Mouse (Mus musculus) small intestine, adult 2 months (tissue): Measurements from ENCODE around the gene Prg3.

Experiments used
- CTCF ChIP-seq: fragments of 200-500 bp; IDR thresholded peaks from 2 replicates; pipeline ENCODE4 v1.5.1; 2012; ENCODE audit warnings: low read depth, mild to moderate bottlenecking, control low read depth, inconsistent platforms, low read length, moderate library complexity, mixed read lengths; ENCODE audit not compliant: insufficient replicate concordance, insufficient read length; ENCODE audit errors: extremely low read depth
- POLR2A ChIP-seq: fragments of 200-500 bp; IDR thresholded peaks from 2 replicates; pipeline ENCODE4 v1.6.1; 2012; ENCODE audit warnings: low read depth, mild to moderate bottlenecking, control low read depth, inconsistent platforms, low read length, moderate library complexity

GRCm38 (mm10) chr2:84967318-84967991 is 20.6 kb upstream of the Prg3 start:
- TF ChIP-seq CTCF (no peak), POLR2A (no peak)
